Mouse (Mus musculus) ES-Bruce4 (cell line): ENCODE results near the gene Klrb1. TPM values are rescaled to one million over a fixed set of nuclear protein-coding genes. Genes with fewer than 3 reads are reported as not detected.

Source experiments
- H3K27ac ChIP-seq: 2 replicates; pipeline ENCODE4 v1.5.1; 2012; ENCODE audit warnings: low read length, inconsistent platforms; ENCODE audit not compliant: insufficient read depth
- H3K27me3 ChIP-seq: 2 replicates; pipeline ENCODE4 v1.6.1; 2012; ENCODE audit warnings: mild to moderate bottlenecking, low read length, inconsistent platforms; ENCODE audit not compliant: control insufficient read depth, poor library complexity, insufficient read depth, severe bottlenecking
- H3K36me3 ChIP-seq: 2 replicates; pipeline ENCODE4 v1.6.1; 2012; ENCODE audit warnings: inconsistent platforms, mild to moderate bottlenecking, low read length, moderate library complexity; ENCODE audit not compliant: control insufficient read depth, poor library complexity, insufficient read depth, severe bottlenecking
- H3K4me1 ChIP-seq: one replicate; pipeline ENCODE4 v1.8.1; 2011; ENCODE audit warnings: low read length; ENCODE audit not compliant: control insufficient read depth, insufficient read depth
- H3K4me3 ChIP-seq: 2 replicates; pipeline ENCODE4 v1.5.1; 2011; ENCODE audit warnings: low read depth, mild to moderate bottlenecking, low read length
- H3K9ac ChIP-seq: 2 replicates; pipeline ENCODE4 v1.6.1; 2012; ENCODE audit warnings: low read depth, mild to moderate bottlenecking, inconsistent platforms; ENCODE audit not compliant: poor library complexity, severe bottlenecking
- H3K9me3 ChIP-seq: replicated peaks from 2 replicates; pipeline ENCODE4 v1.6.1; 2012; ENCODE audit warnings: mild to moderate bottlenecking, low read length, inconsistent platforms; ENCODE audit not compliant: control insufficient read depth, poor library complexity, insufficient read depth, severe bottlenecking
- CTCF ChIP-seq: IDR thresholded peaks from one replicate; pipeline ENCODE4 v1.8.1; 2011; ENCODE audit warnings: low read depth, low read length
- EP300 ChIP-seq: IDR thresholded peaks from 2 replicates; pipeline ENCODE4 v1.6.1; 2011; ENCODE audit warnings: low read depth, low read length; ENCODE audit not compliant: insufficient read depth
- POLR2A ChIP-seq: IDR thresholded peaks from one replicate; pipeline ENCODE4 v1.8.1; 2011; ENCODE audit warnings: low read length; ENCODE audit not compliant: insufficient read depth
- polyA plus RNA-seq: library from polyadenylated mRNA; stranded (reverse); fragments of >200 nt; gene quantifications from 2 replicates; pipeline ENCODE4 v1.2.4, GENCODE M21; 2011; ENCODE audit warnings: low read depth; ENCODE audit not compliant: missing spikeins, insufficient read depth, insufficient read length

Klrb1 gene
- polyA plus RNA-seq, 1 experiment: not detected

GRCm38 (mm10) chr6:128736100-128736499, 13.2 kb upstream of the Klrb1 start:
- no peak overlapping the region for H3K9ac ChIP-seq
- no peak overlapping the region for H3K27ac ChIP-seq
- peaks cover 10% of the 10 kb centered on the region for H3K9me3 ChIP-seq
- no peak for TF ChIP-seq EP300
- peak; percentile 56 for TF ChIP-seq CTCF
- H3K4me1 ChIP-seq: peaks cover 5% of the 10 kb centered on the region
- no peak overlapping the region for H3K4me3 ChIP-seq
- no peaks in the 10 kb centered on the region for H3K27me3 ChIP-seq
- H3K36me3 ChIP-seq: no peaks in the 10 kb centered on the region

DNA sequence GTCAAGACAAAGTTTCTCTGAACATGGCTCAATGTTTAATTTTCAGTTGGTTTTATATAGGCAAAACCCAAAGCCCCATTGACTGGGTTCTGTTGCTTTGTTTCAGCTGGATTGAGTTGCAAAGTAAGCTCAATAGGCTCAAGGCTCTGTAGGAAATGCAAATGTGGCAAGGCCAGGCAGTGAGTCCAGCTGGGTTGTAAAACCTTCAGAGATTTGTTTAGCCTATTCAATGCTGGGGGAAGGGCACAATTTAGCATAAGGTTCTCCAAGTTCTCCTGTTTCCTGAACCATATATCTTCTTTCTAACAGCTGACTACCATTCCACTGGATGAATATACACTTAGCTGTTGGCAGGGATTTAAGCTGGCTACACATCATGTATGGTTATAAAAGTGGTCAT, 12.0 kb upstream of the Klrb1 start:
- no peaks in the 10 kb centered on the region; the same call in 1 of the 2 replicates for H3K27me3 ChIP-seq
- peaks cover 10% of the 10 kb centered on the region for H3K9me3 ChIP-seq
- no peaks in the 10 kb centered on the region for H3K36me3 ChIP-seq
- TF ChIP-seq EP300: peak; percentile 65; the same call in 1 of the 2 replicates
- TF ChIP-seq POLR2A: no peak
- TF ChIP-seq CTCF: no peak
- H3K4me1 ChIP-seq: peaks cover 5% of the 10 kb centered on the region
- H3K9ac ChIP-seq: no peak overlapping the region
- H3K4me3 ChIP-seq: no peak overlapping the region
- H3K27ac ChIP-seq: peak overlapping the region; percentile 86

- H3K36me3 ChIP-seq: no peaks in the 10 kb centered on the region
- H3K27ac ChIP-seq: peak overlapping the region; percentile 86
- no peak overlapping the region for H3K9ac ChIP-seq
- no peaks in the 10 kb centered on the region; the same call in 1 of the 2 replicates for H3K27me3 ChIP-seq
- H3K4me1 ChIP-seq: peaks cover 5% of the 10 kb centered on the region
- H3K9me3 ChIP-seq: peaks cover 10% of the 10 kb centered on the region
- TF ChIP-seq POLR2A: no peak
- no peak overlapping the region for H3K4me3 ChIP-seq
Measured at GRCm38 (mm10) chr6:128733908-128734679, 11.2 kb upstream of the Klrb1 start.

- Histone ChIP-seq H3K36me3 (no peaks in the 10 kb centered on the region), H3K4me1 (peaks cover 5% of the 10 kb centered on the region), H3K27ac (no peak overlapping the region), H3K4me3 (no peak overlapping the region), H3K27me3 (no peaks in the 10 kb centered on the region; the same call in 1 of the 2 replicates), H3K9me3 (peaks cover 10% of the 10 kb centered on the region), H3K9ac (no peak overlapping the region)
- no peak for TF ChIP-seq POLR2A
- TF ChIP-seq CTCF: no peak
- no peak for TF ChIP-seq EP300
Measured at GRCm38 (mm10) chr6:128732032-128732431, 9.2 kb upstream of the Klrb1 start.

GRCm38 (mm10) chr6:128701691-128702090, 21.2 kb downstream of the Klrb1 start:
- no peaks in the 10 kb centered on the region for H3K4me1 ChIP-seq
- no peak overlapping the region for H3K4me3 ChIP-seq
- no peak overlapping the region for H3K27ac ChIP-seq
- H3K9ac ChIP-seq: no peak overlapping the region
- no peaks in the 10 kb centered on the region for H3K27me3 ChIP-seq
- H3K36me3 ChIP-seq: no peaks in the 10 kb centered on the region
- no peaks in the 10 kb centered on the region; the same call in 1 of the 2 replicates for H3K9me3 ChIP-seq
- TF ChIP-seq EP300 (no peak), CTCF (no peak), POLR2A (no peak)

DNA sequence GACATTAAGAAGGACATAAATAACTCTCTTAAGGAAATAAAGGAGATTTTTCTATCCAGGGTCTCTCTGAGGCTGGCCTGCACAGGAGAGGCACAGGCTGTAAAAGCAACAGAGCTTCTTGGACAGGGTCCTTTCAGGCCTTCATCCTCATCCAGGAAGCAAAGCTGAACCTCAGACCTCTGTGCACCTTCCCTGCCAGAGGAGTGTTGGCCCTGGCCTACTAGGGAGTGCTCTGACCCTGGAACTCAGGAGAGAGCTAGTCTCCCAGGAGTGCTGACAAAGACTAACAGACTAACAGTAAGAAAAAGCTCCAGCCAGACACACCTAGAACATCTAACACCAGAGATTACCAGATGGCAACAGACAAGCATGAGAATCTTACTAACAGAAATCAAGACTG, 43.3 kb downstream of the Klrb1 start:
- H3K9ac ChIP-seq: no peak overlapping the region
- 0 out of 2 replicates have a peak, but pooled peaks cover 4% of the 10 kb centered on the region for H3K9me3 ChIP-seq
- no peak overlapping the region for H3K27ac ChIP-seq
- no peak overlapping the region for H3K4me3 ChIP-seq
- H3K36me3 ChIP-seq: no peaks in the 10 kb centered on the region
- no peaks in the 10 kb centered on the region for H3K4me1 ChIP-seq
- no peaks in the 10 kb centered on the region for H3K27me3 ChIP-seq
- TF ChIP-seq CTCF (no peak), EP300 (no peak), POLR2A (no peak)
